Mouse (Mus musculus) hindlimb bud, embryonic 11.5 days (tissue): ENCODE measurements at regions not wholly inside any gene's neighbourhood (a gene's known extent, or its start where the extent isn't known, plus 50 kb on each side); places are given as distances from the start of the nearest gene placed in this dataset.

Experiments
- DNase-seq: peaks from one replicate; pipeline ENCODE4 v3.0.0-alpha.2; 2012; ENCODE audit warnings: low read depth, low spot score; ENCODE audit errors: extremely low spot score

- DNase-seq = no peak
Measured at GRCm38 (mm10) chr2:171228229-171228628, 496.6 kb downstream of the Dok5 start.

GRCm38 (mm10) chr2:171213792-171214191, 482.2 kb downstream of the Dok5 start:
- DNase-seq = no peak

- DNase-seq = no peak
Measured at GRCm38 (mm10) chr2:171196472-171196871, 464.9 kb downstream of the Dok5 start.

GRCm38 (mm10) chr2:171192181-171192580, 460.6 kb downstream of the Dok5 start:
- no peak for DNase-seq
